Mouse (Mus musculus): ENCODE results near the gene Cct5. TPM values are rescaled to one million over a fixed set of nuclear protein-coding genes. Genes with fewer than 3 reads are reported as not detected.

Gene Cct5
- total RNA-seq (2014; rRNA removed) (251 and 279 TPM in 2 replicates), polyA plus RNA-seq (2015; fragmentation: Nextera tagmentation; extraction: Ambion mirVana) (416 and 423 TPM in 2 replicates)

DNA sequence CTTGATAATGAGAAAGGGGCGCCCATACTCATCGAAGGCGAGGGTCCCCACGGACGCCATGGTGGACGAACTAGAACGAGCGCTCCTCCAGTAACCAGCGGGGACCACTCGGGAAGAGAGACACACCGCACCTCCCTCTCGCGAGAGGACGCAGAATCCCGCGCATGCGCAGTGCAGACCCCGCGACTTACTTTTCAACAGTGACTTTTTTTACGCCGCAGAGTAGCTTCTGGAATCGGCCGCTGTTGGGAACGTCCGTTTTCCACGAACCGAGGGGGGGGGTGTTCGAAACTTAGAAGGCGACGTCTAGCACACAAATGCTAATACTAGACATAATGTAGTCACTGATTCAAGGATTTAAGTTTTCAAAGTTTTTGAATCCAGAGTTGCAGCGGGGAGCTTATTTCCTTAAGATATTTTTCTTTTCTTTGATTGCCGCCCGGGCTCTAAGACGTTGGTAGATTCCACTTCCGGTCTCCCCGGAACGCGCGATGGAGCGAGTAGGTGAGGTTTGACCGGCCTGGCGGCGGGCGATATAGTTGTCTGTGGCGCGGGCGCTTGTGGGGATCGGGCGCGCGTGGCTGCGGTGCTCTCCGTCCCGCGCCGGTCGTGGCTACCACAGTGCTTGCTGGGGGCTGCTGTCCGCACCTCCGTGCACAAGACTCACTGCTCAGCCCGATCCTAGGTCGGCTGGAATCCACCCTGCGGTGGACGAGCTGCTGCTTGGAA, at the start of gene Cct5, which contains the start of gene Fam173b:
TSS of gene Cct5 (minus strand) at position 159 of the 729 bp plus-strand sequence.
TSS of gene Fam173b (plus strand) at position 207 of the 729 bp plus-strand sequence.
- no peaks in the 10 kb centered on the region for H3K9me3 ChIP-seq (ENCODE audit: low read length)
- WGBS: under 1% methylated on average over 63 of the region's 63 CpGs
- peak; percentile 91 for ATAC-seq
- peak within 1 kb of the TSS; percentile 85 for H3K9ac ChIP-seq (replicated peaks; ENCODE audit: low read length)
- no peak for TF ChIP-seq CTCF (IDR thresholded peaks at IDR 0.05; ENCODE audit: low read depth)
- H3K4me2 ChIP-seq (ENCODE audit: low read depth, low read length): peak within 1 kb of the TSS; percentile 71
- peak; percentile 99 for DNase-seq (ENCODE audit: low spot score)
- H3K4me1 ChIP-seq (ENCODE audit: insufficient read depth, low read length): peaks cover 8% of the 10 kb centered on the region; the same call in 1 of the 2 replicates
- peak within 1 kb of the TSS; percentile 90 for H3K4me3 ChIP-seq (ENCODE audit: low read length)
- no peaks in the 10 kb centered on the region for H3K27me3 ChIP-seq (ENCODE audit: insufficient read depth, low read length)
- H3K27ac ChIP-seq: peak within 1 kb of the TSS; percentile 90
- 0 out of 2 replicates have a peak, but pooled peaks cover 2% of the 10 kb centered on the region for H3K36me3 ChIP-seq (ENCODE audit: insufficient read depth, low read length)

- DNase-seq (ENCODE audit: low spot score): no peak
- TF ChIP-seq CTCF (IDR thresholded peaks at IDR 0.05; ENCODE audit: low read depth): no peak
- Histone ChIP-seq H3K9me3 (ENCODE audit: low read length) (no peaks in the 10 kb centered on the region), H3K27ac (no peak overlapping the region), H3K4me3 (ENCODE audit: low read length) (no peak overlapping the region), H3K4me2 (ENCODE audit: low read depth, low read length) (no peak overlapping the region), H3K9ac (replicated peaks; ENCODE audit: low read length) (no peak overlapping the region), H3K4me1 (ENCODE audit: insufficient read depth, low read length) (no peaks in the 10 kb centered on the region), H3K27me3 (ENCODE audit: insufficient read depth, low read length) (no peaks in the 10 kb centered on the region), H3K36me3 (ENCODE audit: insufficient read depth, low read length) (no peaks in the 10 kb centered on the region)
- ATAC-seq: no peak
- WGBS: 96% methylated on average over 7 of the region's 7 CpGs
These were observed 49.2 kb upstream of the Cct5 start for GRCm38 (mm10) chr15:31650821-31651220.

GRCm38 (mm10) chr15:31649691-31650090, 48.1 kb upstream of the Cct5 start:
- Histone ChIP-seq H3K27ac (no peak overlapping the region), H3K4me2 (ENCODE audit: low read depth, low read length) (no peak overlapping the region), H3K4me3 (ENCODE audit: low read length) (no peak overlapping the region), H3K4me1 (ENCODE audit: insufficient read depth, low read length) (no peaks in the 10 kb centered on the region), H3K36me3 (ENCODE audit: insufficient read depth, low read length) (no peaks in the 10 kb centered on the region), H3K9ac (replicated peaks; ENCODE audit: low read length) (no peak overlapping the region), H3K9me3 (ENCODE audit: low read length) (no peaks in the 10 kb centered on the region), H3K27me3 (ENCODE audit: insufficient read depth, low read length) (no peaks in the 10 kb centered on the region)
- WGBS: 93% methylated on average over 12 of the region's 12 CpGs
- no peak for DNase-seq (ENCODE audit: low spot score)
- no peak for ATAC-seq
- TF ChIP-seq CTCF (IDR thresholded peaks at IDR 0.05; ENCODE audit: low read depth): no peak

DNA sequence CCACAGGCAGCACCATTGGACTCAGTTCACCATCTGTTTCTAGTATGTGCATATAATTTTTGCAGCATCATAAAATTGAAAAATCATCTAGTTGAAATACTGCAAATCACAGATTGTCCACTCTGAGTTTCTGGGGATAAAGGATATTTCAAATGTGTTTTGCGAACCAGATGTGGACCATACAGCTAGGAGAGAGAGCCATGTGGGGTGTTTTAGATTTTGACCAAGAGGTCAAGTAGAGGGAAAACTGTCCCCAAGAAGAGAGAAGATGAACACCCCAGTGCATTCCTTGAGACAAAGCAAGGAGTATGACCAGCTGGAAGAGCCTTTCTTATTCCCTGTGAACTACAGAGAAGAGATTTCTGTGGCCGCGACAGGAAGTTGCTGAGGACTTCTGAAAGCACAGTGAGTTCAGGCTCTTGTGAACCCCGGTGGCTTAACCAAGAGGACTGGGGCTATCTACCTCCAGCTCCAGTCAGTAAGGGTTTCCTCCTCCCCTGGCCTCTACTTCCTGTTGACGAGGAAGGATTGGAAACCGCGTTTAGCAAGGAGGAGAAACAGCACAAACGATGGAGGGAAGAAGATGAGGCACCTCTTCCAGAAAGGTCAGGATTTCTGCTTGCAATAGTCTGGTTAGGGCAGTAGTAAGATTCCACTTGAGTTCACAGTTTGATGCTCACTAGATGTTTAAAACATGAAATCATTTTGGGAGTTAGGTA, 46.4 kb upstream of the Cct5 start:
- no peak overlapping the region for H3K9ac ChIP-seq (replicated peaks; ENCODE audit: low read length)
- no peaks in the 10 kb centered on the region for H3K27me3 ChIP-seq (ENCODE audit: insufficient read depth, low read length)
- WGBS: 80% methylated on average over 8 of the region's 8 CpGs
- DNase-seq (ENCODE audit: low spot score): no peak
- no peak overlapping the region for H3K4me3 ChIP-seq (ENCODE audit: low read length)
- no peaks in the 10 kb centered on the region for H3K4me1 ChIP-seq (ENCODE audit: insufficient read depth, low read length)
- H3K36me3 ChIP-seq (ENCODE audit: insufficient read depth, low read length): no peaks in the 10 kb centered on the region
- H3K4me2 ChIP-seq (ENCODE audit: low read depth, low read length): no peak overlapping the region
- H3K27ac ChIP-seq: no peak overlapping the region
- no peaks in the 10 kb centered on the region for H3K9me3 ChIP-seq (ENCODE audit: low read length)
- no peak for ATAC-seq
- no peak for TF ChIP-seq CTCF (IDR thresholded peaks at IDR 0.05; ENCODE audit: low read depth)

GRCm38 (mm10) chr15:31647225-31647624, 45.6 kb upstream of the Cct5 start:
- WGBS: 80% methylated on average over 6 of the region's 6 CpGs
- Histone ChIP-seq H3K4me3 (ENCODE audit: low read length) (no peak overlapping the region), H3K36me3 (ENCODE audit: insufficient read depth, low read length) (no peaks in the 10 kb centered on the region), H3K9ac (replicated peaks; ENCODE audit: low read length) (no peak overlapping the region), H3K9me3 (ENCODE audit: low read length) (no peaks in the 10 kb centered on the region), H3K27ac (no peak overlapping the region), H3K27me3 (ENCODE audit: insufficient read depth, low read length) (no peaks in the 10 kb centered on the region), H3K4me2 (ENCODE audit: low read depth, low read length) (no peak overlapping the region), H3K4me1 (ENCODE audit: insufficient read depth, low read length) (no peaks in the 10 kb centered on the region)
- no peak for ATAC-seq
- no peak for DNase-seq (ENCODE audit: low spot score)
- no peak for TF ChIP-seq CTCF (IDR thresholded peaks at IDR 0.05; ENCODE audit: low read depth)

GRCm38 (mm10) chr15:31636091-31636595, 34.5 kb upstream of the Cct5 start:
- Histone ChIP-seq H3K4me3 (ENCODE audit: low read length) (no peak overlapping the region), H3K4me1 (ENCODE audit: insufficient read depth, low read length) (no peaks in the 10 kb centered on the region), H3K9me3 (ENCODE audit: low read length) (no peaks in the 10 kb centered on the region), H3K36me3 (ENCODE audit: insufficient read depth, low read length) (no peaks in the 10 kb centered on the region), H3K27me3 (ENCODE audit: insufficient read depth, low read length) (no peaks in the 10 kb centered on the region), H3K4me2 (ENCODE audit: low read depth, low read length) (no peak overlapping the region), H3K9ac (replicated peaks; ENCODE audit: low read length) (no peak overlapping the region), H3K27ac (no peak overlapping the region)
- TF ChIP-seq CTCF (IDR thresholded peaks at IDR 0.05; ENCODE audit: low read depth): no peak
- DNase-seq (ENCODE audit: low spot score): no peak
- ATAC-seq: no peak
- 79% methylated on average over 9 of the region's 9 CpGs for WGBS

All from hindbrain, postnatal 0 days (tissue).